Mouse (Mus musculus): ENCODE results near the gene Hist1h2an. TPM values are rescaled to one million over a fixed set of nuclear protein-coding genes. Genes with fewer than 3 reads are reported as not detected.
"Not testable (repeated sequence)": the region's sequence is repeated elsewhere in the genome, so short reads cannot be mapped to it uniquely, and the experiment has no call there.

Gene Hist1h2an
- total RNA-seq, 2 experiments from 2014 or later = not detected

- intact Hi-C loops (cut with DNase I) = no loop called here
- DNase-seq (ENCODE audit: low spot score in 2 of 2) = no peak
Measured at GRCm38 (mm10) chr13:21784311-21784710, 2.7 kb downstream of the Hist1h2an start.

GRCm38 (mm10) chr13:21783734-21784161, 3.3 kb downstream of the Hist1h2an start:
- intact Hi-C loops (cut with DNase I) = no loop called here
- DNase-seq (ENCODE audit: low spot score in 2 of 2) = peak in 1 of 2 experiments; percentile 4

GRCm38 (mm10) chr13:21783255-21783617, 3.8 kb downstream of the Hist1h2an start, which contains the start of gene Hist1h3i:
Gene Hist1h3i (minus strand): TSS chr13:21783370.
- intact Hi-C loops (cut with DNase I) = no loop called here

GRCm38 (mm10) chr13:21782361-21783254, 4.4 kb downstream of the Hist1h2an start:
- DNase-seq (ENCODE audit: low spot score in 2 of 2) = peak in 1 of 2 experiments; percentile 28
- intact Hi-C loops (cut with DNase I) = not testable (repeated sequence)

More at GRCm38 (mm10) chr13:21783255-21783617, 3.8 kb downstream of the Hist1h2an start, which contains the start of gene Hist1h3i:
- DNase-seq (ENCODE audit: low spot score in 2 of 2) = peak; percentile 57 to 61

- no peak for DNase-seq (ENCODE audit: low spot score in 2 of 2)
- intact Hi-C loops (cut with DNase I) = no loop called here
Measured at GRCm38 (mm10) chr13:21781639-21782038, 5.4 kb downstream of the Hist1h2an start.

- intact Hi-C loops (cut with DNase I) = no loop called here
Measured at GRCm38 (mm10) chr13:21781021-21781555, 5.9 kb downstream of the Hist1h2an start.

GRCm38 (mm10) chr13:21779767-21780731, 7.0 kb downstream of the Hist1h2an start, which contains the start of gene Hist1h1b:
Gene Hist1h1b (minus strand): TSS chr13:21780625.
- intact Hi-C loops (cut with DNase I) = no loop called here
- peak; percentile 66 to 70 for DNase-seq (ENCODE audit: low spot score in 2 of 2)

More at GRCm38 (mm10) chr13:21781021-21781555, 5.9 kb downstream of the Hist1h2an start:
- DNase-seq (ENCODE audit: low spot score in 2 of 2) = no peak

- peak; percentile 52 to 58 for DNase-seq (ENCODE audit: low spot score in 2 of 2)
- intact Hi-C loops (cut with DNase I) = no loop called here
Measured at GRCm38 (mm10) chr13:21778814-21779766, 7.9 kb downstream of the Hist1h2an start.

- no peak for DNase-seq (ENCODE audit: low spot score in 2 of 2)
- intact Hi-C loops (cut with DNase I) = no loop called here
Measured at GRCm38 (mm10) chr13:21755707-21756106, 31.3 kb downstream of the Hist1h2an start.

GRCm38 (mm10) chr13:21754294-21755001, 32.6 kb downstream of the Hist1h2an start:
- DNase-seq (ENCODE audit: low spot score in 2 of 2) = not testable (repeated sequence)
- intact Hi-C loops (cut with DNase I) = loop anchor here (5.0 kb wide), 1 partner anchor 37 kb away; the partner anchor contains the start of genes Hist1h2ai, Hist1h2bl and Hist1h3h

- intact Hi-C loops (cut with DNase I) = loop anchor here (5.0 kb wide), 1 partner anchor 36 kb away; the partner anchor contains the start of genes Hist1h2ai, Hist1h2bl and Hist1h3h
Measured at GRCm38 (mm10) chr13:21753524-21754285, 33.3 kb downstream of the Hist1h2an start, which contains the start of the genes Hist1h2ak and Hist1h2bn. Gene Hist1h2ak (minus strand): TSS chr13:21753827. Gene Hist1h2bn (plus strand): TSS chr13:21754123.

GRCm38 (mm10) chr13:21753051-21753523, 33.9 kb downstream of the Hist1h2an start:
- no peak for DNase-seq (ENCODE audit: low spot score in 2 of 2)
- intact Hi-C loops (cut with DNase I) = loop anchor here (5.0 kb wide), 1 partner anchor 36 kb away; the partner anchor contains the start of genes Hist1h2ai, Hist1h2bl and Hist1h3h

More at GRCm38 (mm10) chr13:21753524-21754285, 33.3 kb downstream of the Hist1h2an start, which contains the start of the genes Hist1h2ak and Hist1h2bn:
- DNase-seq (ENCODE audit: low spot score in 2 of 2) = peak; percentile 71 to 74

- intact Hi-C loops (cut with DNase I) = loop anchor here (5.0 kb wide), 1 partner anchor 35 kb away; the partner anchor contains the start of genes Hist1h2ai, Hist1h2bl and Hist1h3h
Measured at GRCm38 (mm10) chr13:21752356-21752755, 34.7 kb downstream of the Hist1h2an start.

GRCm38 (mm10) chr13:21751827-21752226, 35.2 kb downstream of the Hist1h2an start:
- intact Hi-C loops (cut with DNase I) = loop anchor here (1.0 to 5.0 kb wide), 3 partner anchors 18 to 35 kb away; partner anchors contain the start of genes Hist1h2ai, Hist1h2an, Hist1h2bl and Hist1h2bp

More at GRCm38 (mm10) chr13:21752356-21752755, 34.7 kb downstream of the Hist1h2an start:
- DNase-seq (ENCODE audit: low spot score in 2 of 2) = no peak

GRCm38 (mm10) chr13:21751417-21751816, 35.6 kb downstream of the Hist1h2an start:
- no peak for DNase-seq (ENCODE audit: low spot score in 2 of 2)
- intact Hi-C loops (cut with DNase I) = loop anchor here (1.0 to 5.0 kb wide), 3 partner anchors 17 to 35 kb away; partner anchors contain the start of genes Hist1h2ai, Hist1h2an, Hist1h2bl and Hist1h2bp

More at GRCm38 (mm10) chr13:21751827-21752226, 35.2 kb downstream of the Hist1h2an start:
- no peak for DNase-seq (ENCODE audit: low spot score in 2 of 2)

Measured in left cerebral cortex, postnatal 36 days (tissue).